ENCODE assay signal across 25 mouse cellular contexts in genomic region chr1:185749251-185749650, GRCm38 (mm10).
DNase-seq lines count a peak whose midpoint lies in the region; ATAC-seq and TF ChIP-seq lines count a peak whose summit lies in the region.
"Had no signal": no experiment of that assay in that cellular context is flagged by ENCODE, and none has a peak within 500 bp of the region (broad histone marks: within the 10 kb centered on the region; RNA-seq: fewer than 3 reads in every experiment).

No protein-coding gene starts in this region.

- peak; percentile 55; the same call in 1 of the 2 replicates for ATAC-seq in liver, embryonic 12.5 days
- ATAC-seq: activated CD4-positive, CD25-positive, alpha-beta regulatory T cell, adult 4 months; forebrain, embryonic 13.5 days; forebrain, embryonic 15.5 days; Patski had no signal

- H3K9ac ChIP-seq in liver, embryonic 12.5 days = no peak overlapping the region
- H3K9ac ChIP-seq: embryonic facial prominence, embryonic 12.5 days; embryonic facial prominence, embryonic 15.5 days; forebrain, embryonic 13.5 days; forebrain, embryonic 15.5 days had no signal

- no peak overlapping the region for H3K4me3 ChIP-seq in liver, embryonic 12.5 days
- H3K4me3 ChIP-seq in myocyte = no peak overlapping the region
- H3K4me3 ChIP-seq: embryonic facial prominence, embryonic 12.5 days; embryonic facial prominence, embryonic 15.5 days; erythroblast, embryonic 14.5 days; forebrain, embryonic 13.5 days; forebrain, embryonic 15.5 days had no signal

- no peaks in the 10 kb centered on the region for H3K79me2 ChIP-seq in myocyte (ENCODE audit: control insufficient read depth, insufficient read depth)

- no peaks in the 10 kb centered on the region for H3K36me3 ChIP-seq in liver, embryonic 12.5 days
- no peaks in the 10 kb centered on the region for H3K36me3 ChIP-seq in myocyte (ENCODE audit: control insufficient read depth, insufficient read depth)
- H3K36me3 ChIP-seq: embryonic facial prominence, embryonic 12.5 days; embryonic facial prominence, embryonic 15.5 days; forebrain, embryonic 15.5 days had no signal

- TF ChIP-seq POLR2A in brain, embryonic 14.5 days (IDR thresholded peaks at IDR 0.05; ENCODE audit: borderline replicate concordance, extremely low read depth, insufficient read depth, insufficient read length, poor library complexity, severe bottlenecking) = no peak
- TF ChIP-seq POLR2A in myocyte (IDR thresholded peaks at IDR 0.05; ENCODE audit: insufficient read length, low read depth) = no peak

- 35% methylated on average over 2 of the region's 2 CpGs for WGBS in liver, embryonic 12.5 days (ENCODE audit: insufficient replicate concordance)

- no peaks in the 10 kb centered on the region for H3K27me3 ChIP-seq in liver, embryonic 12.5 days (replicated peaks)
- no peaks in the 10 kb centered on the region for H3K27me3 ChIP-seq in myocyte (ENCODE audit: control insufficient read depth, insufficient read depth, insufficient read length)
- H3K27me3 ChIP-seq: embryonic facial prominence, embryonic 12.5 days; embryonic facial prominence, embryonic 15.5 days; forebrain, embryonic 13.5 days; forebrain, embryonic 15.5 days; Patski had no signal

- no peak overlapping the region for H3K4me2 ChIP-seq in liver, embryonic 12.5 days
- H3K4me2 ChIP-seq in myocyte (ENCODE audit: low read depth) = no peak overlapping the region
- H3K4me2 ChIP-seq: embryonic facial prominence, embryonic 12.5 days; embryonic facial prominence, embryonic 15.5 days; forebrain, embryonic 13.5 days; forebrain, embryonic 15.5 days had no signal

- H3K4me1 ChIP-seq in liver, embryonic 12.5 days = 0 out of 2 replicates have a peak, but pooled peaks cover 3% of the 10 kb centered on the region
- H3K4me1 ChIP-seq: embryonic facial prominence, embryonic 12.5 days; embryonic facial prominence, embryonic 15.5 days; forebrain, embryonic 13.5 days; forebrain, embryonic 15.5 days had no signal

- H3K27ac ChIP-seq in liver, embryonic 12.5 days = no peak overlapping the region
- H3K27ac ChIP-seq: embryonic facial prominence, embryonic 12.5 days; embryonic facial prominence, embryonic 15.5 days; forebrain, embryonic 13.5 days; forebrain, embryonic 15.5 days had no signal

- no peak for TF ChIP-seq CTCF in brain, embryonic 14.5 days (IDR thresholded peaks at IDR 0.05; ENCODE audit: borderline replicate concordance, extremely low read depth, insufficient read depth, insufficient read length)

- no peak overlapping the region for H3ac ChIP-seq in myocyte (ENCODE audit: control insufficient read depth, insufficient read length)

- intact Hi-C loops in left cerebral cortex, postnatal 36 days (cut with DNase I) = no loop called here

- peak; percentile 59 for DNase-seq in heart, adult 11 months
- DNase-seq in heart, postnatal 4 days = no peak
- no peak for DNase-seq in liver
- peak; percentile 37 for DNase-seq in brain, embryonic 14.5 days (ENCODE audit: low read depth)
- no peak for DNase-seq in frontal cortex, postnatal 14 days (ENCODE audit: low spot score in 2 of 2)
- DNase-seq in left cerebral cortex, postnatal 36 days (ENCODE audit: low spot score in 2 of 2) = no peak
- DNase-seq: adrenal gland, adult 8-10 months; adrenal gland, postnatal 14 days; adrenal gland, postnatal 36 days; cerebellum, adult 11 months; cerebellum, adult 18-20 months; cerebellum, adult 8-10 months; cerebellum, adult 9-11 months; cerebellum, postnatal 14 days; cerebellum, postnatal 36 days; embryo, embryonic 11 days had no signal

- H3K9me3 ChIP-seq in liver, embryonic 12.5 days (replicated peaks) = no peaks in the 10 kb centered on the region
- H3K9me3 ChIP-seq: embryonic facial prominence, embryonic 12.5 days; embryonic facial prominence, embryonic 15.5 days; forebrain, embryonic 13.5 days; forebrain, embryonic 15.5 days had no signal

TF ChIP-seq in myocyte, 11 proteins besides CTCF, POLR2A, EP300 and RAD21:
- TF ChIP-seq MYOG (IDR thresholded peaks at IDR 0.05; ENCODE audit: control insufficient read depth in 1 of 3, insufficient read depth in 1 of 3, insufficient read length in 2 of 3, low read depth in 2 of 3) (peak in 1 of 3 experiments; percentile 73), USF1 (IDR thresholded peaks at IDR 0.05; ENCODE audit: low read depth) (no peak), E2F4 (IDR thresholded peaks at IDR 0.05; ENCODE audit: insufficient read depth) (no peak), TCF3 (IDR thresholded peaks at IDR 0.05; ENCODE audit: insufficient read length, low read depth) (peak; percentile 35), MAX (IDR thresholded peaks at IDR 0.05; ENCODE audit: low read depth) (no peak), SRF (IDR thresholded peaks at IDR 0.05; ENCODE audit: control insufficient read depth, insufficient read length, low read depth) (no peak), TCF12 (IDR thresholded peaks at IDR 0.05; ENCODE audit: insufficient read depth, poor library complexity, severe bottlenecking) (peak; percentile 23), MYOD1 (IDR thresholded peaks at IDR 0.05; ENCODE audit: control insufficient read depth in 1 of 3, insufficient read length in 2 of 3, low read depth in 2 of 3) (peak in 2 of 3 experiments; percentile 84 to 85), CEBPB (IDR thresholded peaks at IDR 0.05; ENCODE audit: insufficient read depth, poor library complexity, severe bottlenecking) (no peak), REST (IDR thresholded peaks at IDR 0.05; ENCODE audit: insufficient read depth, insufficient read length) (no peak), POLR2AphosphoS2 (IDR thresholded peaks at IDR 0.05; ENCODE audit: insufficient read length, low read depth) (no peak)

Comparison
In these comparisons a context has a peak if more than half of its experiments do, and no peak if none do; other contexts are left out.
1. DNase-seq: peak in heart, adult 11 months (single experiment) and brain, embryonic 14.5 days (single experiment); none in heart, postnatal 4 days (single experiment), liver (single experiment), frontal cortex, postnatal 14 days (0 of 2) and left cerebral cortex, postnatal 36 days (0 of 2).